Mouse (Mus musculus) right cerebral cortex, adult 18-20 months (tissue): ENCODE measurements around the gene Tpm1.

Experiments
- DNase-seq: peaks from one replicate; pipeline ENCODE4 v3.0.0; 2022; ENCODE audit warnings: mixed read lengths

Tpm1 gene

DNA sequence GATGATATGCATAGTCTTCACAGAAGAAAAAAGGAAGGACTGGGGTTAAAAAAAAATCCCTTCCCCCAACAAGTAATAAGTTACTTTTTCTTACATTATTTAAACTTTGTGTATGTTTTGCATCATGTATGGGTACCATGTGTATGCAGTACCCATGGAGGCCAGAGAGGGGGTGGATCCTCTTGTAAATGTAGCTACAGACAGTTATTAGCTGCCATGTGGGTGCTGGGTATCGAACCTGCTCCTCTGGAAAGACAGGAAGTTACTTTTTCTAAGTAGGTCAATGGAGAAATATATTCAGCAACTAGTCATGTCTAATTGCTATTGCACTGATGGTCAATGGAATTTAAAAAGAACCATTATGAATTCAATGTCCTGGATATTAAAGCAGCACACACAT is 70.7 kb downstream of the Tpm1 start:
- DNase-seq = no peak

DNA sequence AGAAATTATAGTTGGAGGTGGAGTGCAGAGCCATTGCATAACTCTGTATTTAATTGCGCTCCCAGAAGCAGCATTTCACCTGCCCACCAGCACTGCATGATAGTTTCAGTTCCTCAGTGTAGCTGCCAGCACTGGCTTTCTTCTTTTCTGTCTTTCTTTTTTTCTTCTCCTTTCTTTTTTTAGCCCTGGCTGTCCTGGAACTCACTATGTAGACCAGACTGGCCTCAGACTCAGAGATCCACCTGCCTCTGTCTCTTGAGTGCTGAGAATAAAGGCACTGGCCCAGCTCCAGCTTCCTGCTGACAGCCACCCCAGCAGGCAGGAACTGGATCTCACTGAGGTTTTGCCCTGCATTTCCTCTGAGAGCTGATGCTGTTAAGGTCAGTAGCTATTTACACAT is 71.2 kb downstream of the Tpm1 start:
- DNase-seq = peak; percentile 64

DNA sequence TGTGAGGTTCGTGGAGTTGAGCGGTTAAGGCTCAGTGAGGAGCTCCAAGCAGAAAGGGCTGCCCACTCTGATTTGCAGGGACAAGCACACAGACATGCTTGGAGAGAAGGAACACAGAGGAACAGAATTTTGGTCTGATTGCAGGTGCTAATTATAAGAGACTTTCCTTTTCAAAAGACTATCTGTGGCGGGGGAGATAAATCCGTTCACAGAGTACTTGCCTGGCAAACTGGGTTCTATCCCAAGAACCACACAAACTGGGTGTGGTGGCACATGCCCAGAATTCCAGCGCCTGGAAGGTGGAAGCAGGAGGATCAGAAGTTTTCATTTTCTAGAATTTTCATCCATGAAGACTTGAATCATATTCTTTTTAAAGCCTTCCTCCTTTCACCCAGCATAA is 72.1 kb downstream of the Tpm1 start:
- no peak for DNase-seq

DNA sequence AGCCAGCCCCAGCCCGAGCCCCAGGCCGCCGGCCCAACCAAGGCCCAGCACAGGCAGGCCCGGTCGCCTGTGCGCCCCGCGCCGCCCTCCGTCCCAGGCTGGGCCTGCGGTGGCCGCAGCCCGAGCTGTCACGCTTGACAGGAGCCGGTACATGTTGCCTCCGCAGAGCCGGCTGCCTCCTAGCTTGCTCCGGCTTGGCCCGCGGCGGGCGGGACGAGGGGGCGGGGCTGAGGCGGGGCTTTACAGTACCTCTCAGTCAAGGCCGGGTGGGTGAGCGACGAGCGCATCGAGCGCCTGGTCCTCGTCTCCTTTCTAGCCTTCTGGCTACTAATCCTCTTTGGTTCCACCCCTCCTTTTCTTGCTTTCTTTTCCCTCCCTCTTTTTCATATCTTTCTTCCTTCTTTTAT is 74.0 kb downstream of the Tpm1 start, which contains the start of gene Lactb:
Lactb (minus strand) TSS at position 246 of the 407 bp plus-strand sequence.
- peak; percentile 97 for DNase-seq

DNA sequence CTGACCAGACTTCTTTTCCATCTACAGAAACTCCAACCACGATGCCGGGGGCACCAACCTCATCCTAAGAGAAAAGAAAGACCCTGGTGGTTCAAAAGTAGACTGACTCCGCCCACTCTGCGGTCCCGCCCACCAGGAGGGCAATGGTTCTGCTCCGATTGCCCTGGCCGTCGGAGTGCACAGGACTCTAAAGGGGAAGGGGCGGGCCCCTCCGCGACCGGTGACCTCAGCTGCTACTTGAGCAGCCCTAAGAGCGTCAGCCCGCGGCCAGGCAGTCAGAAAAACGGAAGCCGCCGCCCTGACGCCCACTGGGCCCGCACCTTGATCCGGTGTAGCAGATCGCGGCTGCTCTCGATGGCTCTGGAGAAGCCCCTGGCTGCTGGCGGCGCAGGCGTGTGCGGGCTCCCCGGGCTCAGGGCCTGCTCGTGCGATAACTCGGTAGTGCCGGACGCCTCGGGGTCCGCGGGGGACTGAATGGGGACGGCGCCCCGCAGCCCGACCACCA is 74.4 kb downstream of the Tpm1 start:
- peak; percentile 55 for DNase-seq
